22 mouse cellular contexts compared by ENCODE assay signal in genomic region chr13:38520299-38520698, GRCm38 (mm10). TPM values are rescaled to one million over a fixed set of nuclear protein-coding genes. Genes with fewer than 3 reads are reported as not detected.
DNase-seq lines count a peak whose midpoint lies in the region; ATAC-seq and TF ChIP-seq lines count a peak whose summit lies in the region.
"Had no signal": no experiment of that assay in that cellular context is flagged by ENCODE, and none has a peak within 500 bp of the region (broad histone marks: within the 10 kb centered on the region; RNA-seq: fewer than 3 reads in every experiment).

No protein-coding gene starts in this region.

- 0 out of 2 replicates have a peak overlapping the region, but pooled peaks have one; percentile 1 for H3K9ac ChIP-seq in stomach, embryonic 16.5 days (ENCODE audit: low read length)
- H3K9ac ChIP-seq in stomach, postnatal 0 days (ENCODE audit: low read length), result no peak overlapping the region
- H3K9ac ChIP-seq: embryonic facial prominence, embryonic 13.5 days; embryonic facial prominence, embryonic 15.5 days; forebrain, embryonic 12.5 days had no signal

- H3K9me3 ChIP-seq in stomach, embryonic 16.5 days (replicated peaks; ENCODE audit: control insufficient read depth, low read length), result no peaks in the 10 kb centered on the region
- no peaks in the 10 kb centered on the region for H3K9me3 ChIP-seq in stomach, postnatal 0 days (ENCODE audit: control insufficient read depth, low read length)
- H3K9me3 ChIP-seq: embryonic facial prominence, embryonic 13.5 days; embryonic facial prominence, embryonic 15.5 days; forebrain, embryonic 10.5 days; forebrain, embryonic 12.5 days had no signal

- no peak for TF ChIP-seq CTCF in stomach, postnatal 0 days (IDR thresholded peaks at IDR 0.05; ENCODE audit: low read depth)

- WGBS in stomach, embryonic 16.5 days, result 90% methylated on average over 11 of the region's 11 CpGs
- 86% methylated on average over 11 of the region's 11 CpGs for WGBS in stomach, postnatal 0 days

- peak; percentile 54 for DNase-seq in adrenal gland, adult 2 months
- no peak for DNase-seq in adrenal gland, adult 18-20 months (ENCODE audit: low spot score in 2 of 2)
- peak; percentile 34 for DNase-seq in adrenal gland, postnatal 14 days
- DNase-seq in adrenal gland, adult 8-10 months, result no peak
- no peak for DNase-seq in stomach, postnatal 0 days (ENCODE audit: low spot score)
- DNase-seq: B cell, adult 2 months; cerebellum, adult 11 months; cerebellum, adult 18-20 months; cerebellum, adult 8-10 months; cerebellum, adult 9-11 months; cerebellum, postnatal 14 days; cerebellum, postnatal 36 days; embryo, embryonic 11 days had no signal

- peaks cover 16% of the 10 kb centered on the region for H3K4me1 ChIP-seq in stomach, embryonic 16.5 days (ENCODE audit: control insufficient read depth, insufficient read depth, low read length)
- H3K4me1 ChIP-seq in stomach, postnatal 0 days (replicated peaks; ENCODE audit: control insufficient read depth, insufficient read depth), result 0 out of 2 replicates have a peak, but pooled peaks cover 2% of the 10 kb centered on the region

- H3K36me3 ChIP-seq in stomach, embryonic 16.5 days (ENCODE audit: control insufficient read depth, insufficient read depth, low read length), result peaks cover 25% of the 10 kb centered on the region
- H3K36me3 ChIP-seq in stomach, postnatal 0 days (ENCODE audit: control insufficient read depth, insufficient read depth, low read length), result peaks cover 20% of the 10 kb centered on the region

- ATAC-seq in stomach, embryonic 16.5 days (ENCODE audit: insufficient read depth, low FRiP score), result no peak
- no peak for ATAC-seq in stomach, postnatal 0 days (ENCODE audit: low FRiP score, low TSS enrichment)
- ATAC-seq: CD4-positive, CD25-positive, alpha-beta regulatory T cell, adult 4 months; forebrain, embryonic 14.5 days; forebrain, embryonic 16.5 days had no signal

- no peak overlapping the region for H3K4me3 ChIP-seq in stomach, embryonic 16.5 days (replicated peaks; ENCODE audit: low read length)
- H3K4me3 ChIP-seq in stomach, postnatal 0 days (ENCODE audit: low read depth, low read length), result no peak overlapping the region
- H3K4me3 ChIP-seq: embryonic facial prominence, embryonic 13.5 days; embryonic facial prominence, embryonic 15.5 days; erythroblast, embryonic 14.5 days; forebrain, embryonic 10.5 days; forebrain, embryonic 12.5 days had no signal

- no peak for TF ChIP-seq EP300 in stomach, postnatal 0 days (optimal IDR thresholded peaks at IDR 0.05)

- no peak overlapping the region for H3K27ac ChIP-seq in stomach, embryonic 16.5 days (ENCODE audit: low read length)
- H3K27ac ChIP-seq in stomach, postnatal 0 days (replicated peaks), result no peak overlapping the region
- H3K27ac ChIP-seq: embryonic facial prominence, embryonic 13.5 days; embryonic facial prominence, embryonic 15.5 days; forebrain, embryonic 10.5 days; forebrain, embryonic 12.5 days had no signal

- H3K27me3 ChIP-seq in stomach, embryonic 16.5 days (ENCODE audit: control insufficient read depth, insufficient read depth, low read length), result no peaks in the 10 kb centered on the region
- H3K27me3 ChIP-seq in stomach, postnatal 0 days (ENCODE audit: control insufficient read depth, insufficient read depth, low read length), result no peaks in the 10 kb centered on the region
- H3K27me3 ChIP-seq: embryonic facial prominence, embryonic 13.5 days; embryonic facial prominence, embryonic 15.5 days; forebrain, embryonic 12.5 days had no signal

- no peak overlapping the region for H3K4me2 ChIP-seq in stomach, embryonic 16.5 days (ENCODE audit: low read depth, low read length)
- H3K4me2 ChIP-seq in stomach, postnatal 0 days (replicated peaks; ENCODE audit: low read depth), result no peak overlapping the region
- H3K4me2 ChIP-seq: embryonic facial prominence, embryonic 13.5 days; embryonic facial prominence, embryonic 15.5 days; forebrain, embryonic 12.5 days had no signal

RNA-seq across cellular contexts. Expression of gene Txndc5, which starts 8.3 kb away (rescaled TPM):
- 100 to 1,000 TPM; 150 to 169 TPM for total RNA-seq in adrenal gland, adult 2 months (2021)
- 299 and 338 TPM in 2 replicates for polyA plus RNA-seq in adrenal gland, adult 2 months (2012; rRNA removed)
- total RNA-seq in adrenal gland, adult 18-20 months (2021), result 100 to 1,000 TPM; 106 to 177 TPM
- 124 and 125 TPM in 2 replicates for total RNA-seq in adrenal gland, postnatal 14 days (2021)
- total RNA-seq in adrenal gland, adult 8-10 months (2022), result 100 to 1,000 TPM; 177 to 226 (median 199) TPM
- polyA plus RNA-seq in stomach, embryonic 16.5 days (2015; fragmentation: Nextera tagmentation; extraction: Ambion mirVana), result 242 and 252 TPM in 2 replicates
- polyA plus RNA-seq in stomach, postnatal 0 days (2015; fragmentation: Nextera tagmentation; extraction: Ambion mirVana), result 181 and 183 TPM in 2 replicates

Comparison
In these comparisons a context has a peak if more than half of its experiments do, and no peak if none do; other contexts are left out.
1. DNase-seq: peak in adrenal gland, adult 2 months (single experiment) and adrenal gland, postnatal 14 days (single experiment); none in adrenal gland, adult 18-20 months (0 of 2), adrenal gland, adult 8-10 months (single experiment) and stomach, postnatal 0 days (single experiment).